Mouse (Mus musculus): ENCODE measurements around the gene Slc38a9. TPM values are rescaled to one million over a fixed set of nuclear protein-coding genes. Genes with fewer than 3 reads are reported as not detected.
"Not testable (repeated sequence)": the region's sequence is repeated elsewhere in the genome, so short reads cannot be mapped to it uniquely, and the experiment has no call there.

Gene Slc38a9
- total RNA-seq, 1 experiment from 2014 or later = 18.6 TPM

DNA sequence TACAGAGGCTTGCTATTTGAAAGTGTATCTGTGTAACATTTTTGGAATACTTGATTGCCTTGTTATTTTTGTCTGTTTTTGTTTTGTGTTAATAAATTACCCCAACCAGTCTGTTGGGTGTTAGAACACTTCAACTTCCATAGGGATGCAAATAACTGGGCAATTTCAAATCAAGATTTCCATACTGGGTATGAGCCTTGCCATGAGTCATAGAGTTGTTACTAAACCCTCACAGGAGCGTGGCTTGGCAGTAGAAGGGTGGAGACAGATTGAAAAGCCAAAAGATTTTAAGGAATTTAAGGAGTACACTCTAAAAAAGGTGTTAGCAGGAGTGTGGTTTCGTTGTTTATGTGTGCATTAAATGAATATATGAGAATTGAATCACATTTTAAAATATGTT, 22.8 kb downstream of the Slc38a9 start:
- DNase-seq = no peak

DNA sequence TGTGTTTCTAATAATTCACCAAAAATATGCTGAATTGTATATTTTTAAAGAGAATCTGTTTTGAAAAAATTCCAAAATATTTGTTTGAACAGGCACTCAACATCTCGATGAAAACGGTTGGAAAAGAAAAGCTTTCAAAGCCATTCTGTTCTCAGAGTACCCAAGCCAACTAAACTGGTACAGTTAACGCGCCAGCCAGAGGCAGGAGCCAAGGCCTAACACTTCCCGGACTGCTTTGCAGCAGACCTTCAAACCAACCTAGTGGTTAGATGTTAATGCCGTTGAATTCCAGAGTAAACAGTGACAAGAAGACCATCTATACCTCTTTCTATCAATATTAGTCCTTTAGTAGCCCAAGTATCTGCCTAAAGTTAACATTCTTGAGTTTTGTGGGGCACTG, 23.4 kb downstream of the Slc38a9 start:
- DNase-seq = no peak

DNA sequence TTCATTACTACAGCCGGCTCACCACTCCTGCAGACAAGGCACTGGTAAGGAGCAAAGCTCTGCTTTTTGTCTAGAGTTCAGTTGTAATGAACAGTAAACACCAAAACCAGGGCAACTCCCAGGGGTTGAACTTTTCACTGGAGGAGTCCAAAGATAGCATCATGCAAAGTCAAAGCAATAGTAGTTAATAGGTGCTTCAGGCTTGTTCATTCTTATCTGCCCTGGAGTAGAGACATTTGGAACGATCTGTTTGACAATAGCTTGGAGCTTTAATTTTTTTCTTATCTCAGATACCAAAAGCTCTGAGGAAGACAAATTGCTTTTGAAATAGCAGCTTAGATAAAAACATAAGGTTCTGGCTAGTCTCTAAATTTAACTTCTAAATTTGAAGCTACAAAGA, 25.6 kb downstream of the Slc38a9 start:
- no peak for DNase-seq

DNA sequence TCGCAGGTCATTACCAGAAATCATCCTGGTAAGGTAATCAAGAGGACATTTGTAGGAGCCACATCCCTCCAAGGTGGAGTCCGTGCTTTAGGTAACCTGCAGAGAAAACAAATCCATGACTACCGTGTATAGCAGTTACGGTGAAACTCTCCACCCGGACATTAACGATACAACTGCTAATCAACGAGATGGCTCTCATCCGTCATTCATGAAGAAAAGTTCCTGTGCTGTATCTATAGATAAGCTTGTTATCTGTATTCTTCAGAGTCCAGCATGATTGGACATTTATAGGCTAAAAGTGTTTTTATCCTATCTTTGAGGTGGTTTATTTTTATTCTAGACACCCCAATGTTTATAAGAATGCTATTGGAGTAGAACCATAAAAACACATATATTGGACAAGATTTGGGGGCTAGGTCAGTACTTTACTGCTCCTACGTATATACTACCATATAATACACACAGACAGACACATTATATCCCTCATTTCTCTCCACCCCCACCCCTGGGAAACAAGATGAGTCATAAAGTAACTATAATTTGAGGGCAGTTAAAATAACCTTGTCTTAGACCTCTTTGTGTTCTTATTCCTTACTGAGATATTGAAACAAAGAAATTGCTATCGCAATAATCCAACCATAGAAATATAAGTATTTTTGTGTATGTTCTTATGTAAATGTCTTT, 32.5 kb downstream of the Slc38a9 start:
- DNase-seq = no peak

DNA sequence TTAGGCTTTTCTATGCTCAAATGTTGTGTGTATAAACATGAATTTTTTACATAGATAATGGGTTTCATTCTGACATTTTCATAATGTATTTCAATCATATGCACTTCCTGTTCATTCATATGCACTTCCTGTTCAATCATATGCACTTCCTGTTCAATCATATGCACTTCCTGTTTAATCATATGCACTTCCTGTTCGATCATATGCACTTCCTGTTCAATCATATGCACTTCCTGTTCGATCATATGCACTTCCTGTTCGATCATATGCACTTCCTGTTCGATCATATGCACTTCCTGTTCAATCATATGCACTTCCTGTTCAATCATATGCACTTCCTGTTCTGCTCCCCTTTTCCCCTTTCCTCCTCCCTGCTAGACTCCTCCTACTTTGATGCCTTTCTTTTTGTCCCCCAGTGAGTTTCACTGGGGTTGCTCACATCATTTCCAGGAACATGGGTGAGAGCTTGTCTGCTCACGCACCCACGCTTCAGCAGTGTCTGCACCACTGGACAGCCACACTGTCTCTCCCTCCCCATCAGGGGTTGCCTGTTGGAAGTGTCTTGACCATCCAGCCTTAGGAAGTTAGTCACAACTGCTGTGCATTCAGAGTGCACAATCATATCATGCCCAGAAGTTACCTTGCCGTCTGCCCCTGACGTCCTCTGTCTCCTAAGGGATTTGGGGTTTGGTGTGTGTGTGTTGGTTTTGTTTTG, 35.1 kb downstream of the Slc38a9 start:
- DNase-seq = no peak

DNA sequence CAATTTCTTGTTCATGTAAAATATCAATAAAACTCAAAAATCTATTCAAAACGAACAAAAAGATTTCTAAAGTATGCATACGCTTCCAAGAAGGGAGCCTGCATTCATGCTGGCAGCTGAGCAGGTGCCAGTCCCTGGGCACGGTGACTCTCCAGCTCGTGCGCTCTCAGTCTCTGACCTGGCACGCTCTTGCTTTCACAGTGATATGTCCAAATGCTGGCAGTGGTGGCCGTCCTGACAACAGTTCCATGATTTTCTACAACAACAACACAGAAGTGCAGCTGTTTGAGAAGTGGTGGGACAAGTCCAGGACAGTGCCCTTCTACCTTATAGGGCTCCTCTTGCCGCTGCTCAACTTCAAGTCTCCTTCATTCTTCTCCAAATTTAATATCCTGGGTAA, 40.7 kb downstream of the Slc38a9 start:
- no peak for DNase-seq

DNA sequence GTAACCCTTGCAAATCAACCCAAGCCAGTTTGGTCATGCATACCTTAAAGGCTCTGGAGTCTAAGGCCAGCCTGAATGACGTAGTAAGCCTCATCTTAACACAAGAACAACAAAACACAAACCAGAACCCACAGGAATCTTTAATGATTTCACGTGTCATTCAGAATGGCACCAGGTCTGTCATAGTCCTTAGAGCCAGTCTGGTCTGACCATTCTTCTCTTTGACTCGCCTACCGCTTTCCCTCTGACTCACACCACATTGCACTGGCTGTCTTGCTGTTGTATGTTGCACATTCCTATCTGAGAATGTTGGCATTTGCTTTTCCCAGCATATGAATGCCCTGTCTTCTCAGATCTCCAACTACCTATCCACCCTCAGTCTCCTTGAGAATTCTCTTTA, 45.8 kb downstream of the Slc38a9 start:
- DNase-seq = no peak

DNA sequence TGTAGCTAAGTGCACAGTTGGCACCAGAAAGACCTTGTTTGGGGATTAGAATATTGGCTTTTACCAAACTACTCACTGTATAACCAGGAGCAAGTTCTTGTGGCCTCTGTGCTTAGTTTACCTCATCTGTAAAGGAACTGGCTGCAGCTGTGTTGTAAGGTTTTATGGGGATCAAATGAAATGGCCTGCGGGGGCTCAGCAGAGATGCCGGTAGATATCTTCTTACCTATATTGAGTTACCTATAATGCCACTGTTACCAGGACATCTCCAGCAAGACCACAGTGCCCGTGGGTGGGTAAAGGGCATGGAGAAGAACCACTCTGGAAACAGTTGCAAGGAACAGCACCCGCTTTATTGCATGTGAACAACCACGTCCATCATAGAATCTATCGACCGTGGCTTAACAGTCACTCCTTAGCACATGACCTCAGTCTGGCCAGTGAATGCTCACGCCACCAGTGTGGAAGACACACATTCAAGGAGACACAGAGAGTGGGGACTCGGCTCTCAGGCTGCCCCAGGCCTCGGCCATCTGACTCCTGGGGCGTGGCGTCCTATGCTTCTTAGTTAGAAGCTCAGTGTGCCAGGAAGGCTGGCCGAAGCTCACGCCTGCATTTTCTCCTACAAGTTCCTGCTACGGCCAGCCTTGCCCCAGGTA, 59.7 kb downstream of the Slc38a9 start:
- DNase-seq = no peak

DNA sequence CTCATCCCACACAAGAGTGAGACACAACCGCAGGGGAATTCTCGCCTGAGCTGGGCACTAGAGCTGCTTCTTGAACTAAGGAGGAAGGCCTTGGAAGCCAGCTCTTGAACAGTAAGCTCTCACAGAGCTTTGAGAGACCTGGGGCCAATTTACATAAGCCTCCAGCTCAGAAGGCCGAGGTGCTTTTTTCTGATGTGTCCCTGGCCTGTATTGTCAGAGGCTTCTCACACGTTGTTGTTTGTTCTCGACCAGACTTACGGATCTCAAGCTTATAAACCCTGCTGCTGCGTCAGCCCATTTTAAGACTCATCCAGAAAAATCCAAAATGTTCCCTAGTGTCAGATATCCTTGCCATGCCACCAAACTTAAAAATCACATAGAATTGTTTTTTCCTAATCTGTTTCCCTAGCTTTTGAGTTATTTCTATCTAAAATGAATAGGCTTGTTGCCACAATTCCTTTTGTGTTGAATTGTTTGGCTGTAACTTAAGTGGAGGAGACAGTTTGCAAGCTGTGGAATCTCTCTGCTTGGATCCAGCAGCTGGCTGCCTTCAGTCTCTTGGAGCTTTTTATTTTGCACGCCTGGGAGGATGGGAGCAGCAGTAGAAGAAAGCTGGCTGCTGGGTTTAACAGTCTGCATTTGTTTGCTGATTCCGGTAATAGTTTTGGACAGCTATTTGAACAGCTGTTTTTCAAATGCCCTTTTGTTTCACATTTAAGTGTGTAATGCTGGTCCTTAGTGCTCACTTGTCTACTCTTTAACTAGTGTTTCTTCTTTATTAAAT, 61.6 kb downstream of the Slc38a9 start:
- peak; percentile 20 for DNase-seq

DNA sequence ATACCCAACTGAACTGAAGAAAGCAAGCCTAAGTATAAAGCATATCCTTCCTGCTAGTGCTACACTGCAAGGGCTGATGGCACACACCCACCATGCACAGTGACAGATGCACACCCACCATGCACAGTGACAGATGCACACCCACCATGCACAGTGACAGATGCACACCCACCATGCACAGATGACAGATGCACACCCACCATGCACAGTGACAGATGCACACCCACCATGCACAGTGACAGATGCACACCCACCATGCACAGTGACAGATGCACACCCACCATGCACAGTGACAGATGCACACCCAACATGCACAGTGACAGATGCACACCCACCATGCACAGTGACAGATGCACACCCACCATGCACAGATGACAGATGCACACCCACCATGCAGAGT, 63.7 kb downstream of the Slc38a9 start:
- not testable (repeated sequence) for DNase-seq

DNA sequence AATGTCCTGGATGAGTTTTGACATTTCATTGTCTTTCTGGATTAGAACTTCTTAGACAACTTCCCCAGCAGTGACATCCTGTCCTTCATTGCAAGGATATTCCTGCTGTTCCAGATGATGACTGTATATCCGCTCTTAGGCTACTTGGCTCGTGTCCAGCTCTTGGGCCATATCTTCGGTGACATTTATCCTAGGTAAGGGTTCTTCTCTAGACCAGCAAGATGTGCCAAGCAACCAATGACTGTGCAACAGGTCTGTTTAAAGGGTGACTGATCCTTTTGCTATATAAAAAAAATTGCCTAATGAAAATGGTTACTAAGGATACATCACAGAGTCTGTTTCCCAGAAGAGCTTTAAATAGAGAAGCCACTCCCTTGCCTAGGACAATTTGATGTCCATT, 65.5 kb downstream of the Slc38a9 start:
- DNase-seq = peak; percentile 75

DNA sequence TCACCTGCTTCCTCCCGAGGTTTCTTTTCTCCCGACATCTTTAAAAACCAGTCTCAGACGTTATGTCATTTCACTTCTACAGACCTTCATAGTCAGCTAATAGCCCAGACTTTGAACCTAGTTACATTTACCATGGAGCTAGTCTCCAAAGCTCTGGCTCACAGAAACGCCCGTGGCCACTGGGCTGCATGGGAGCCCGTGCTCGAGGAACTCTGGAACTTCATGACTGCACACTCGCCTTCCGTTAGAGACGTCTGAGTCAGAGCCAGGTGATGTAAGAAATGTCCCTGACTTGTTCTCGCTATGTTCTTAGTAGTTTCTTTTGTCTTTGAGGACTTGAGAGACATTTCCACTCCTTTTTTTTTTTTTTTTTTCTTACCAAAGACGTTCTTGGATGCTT, 72.8 kb downstream of the Slc38a9 start:
- DNase-seq = no peak

DNA sequence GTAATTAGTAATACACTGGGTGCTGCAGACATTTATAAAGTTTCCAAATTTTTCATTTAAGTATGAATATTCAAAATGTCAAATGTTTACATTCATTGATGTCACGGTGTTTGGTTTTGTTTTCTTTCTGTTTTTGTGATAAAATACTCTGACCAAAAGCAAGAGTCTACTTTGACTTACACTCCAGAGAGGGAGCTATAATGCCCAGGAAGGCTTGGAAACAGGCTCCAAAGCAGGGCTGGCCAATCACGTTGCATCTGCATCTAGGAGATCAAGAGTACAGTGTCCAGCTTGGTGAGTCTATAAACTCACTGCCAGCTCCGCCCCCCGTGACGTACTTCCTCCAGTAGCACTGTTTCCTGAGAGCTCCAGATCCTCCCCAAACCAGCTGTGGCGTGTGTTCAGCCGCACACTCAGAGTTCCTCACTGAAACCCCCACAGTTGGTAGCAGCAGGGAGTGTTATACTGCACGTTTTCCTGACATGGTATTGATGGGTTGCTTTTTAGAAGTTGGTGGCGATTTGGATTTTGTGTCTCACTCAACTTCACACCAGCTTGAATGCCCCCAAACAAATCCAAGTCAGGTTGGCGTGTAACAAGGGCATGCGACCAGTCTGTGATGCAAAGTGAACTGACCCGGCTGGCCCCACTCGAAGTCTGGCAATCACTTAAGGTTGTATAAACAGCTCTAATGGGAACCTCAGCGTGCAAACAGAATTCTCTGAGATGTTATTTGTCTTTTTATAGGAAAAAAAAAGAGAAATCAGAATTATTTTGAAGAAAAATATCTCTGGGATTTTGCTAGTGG, 74.6 kb downstream of the Slc38a9 start:
- DNase-seq = peak; percentile 61

DNA sequence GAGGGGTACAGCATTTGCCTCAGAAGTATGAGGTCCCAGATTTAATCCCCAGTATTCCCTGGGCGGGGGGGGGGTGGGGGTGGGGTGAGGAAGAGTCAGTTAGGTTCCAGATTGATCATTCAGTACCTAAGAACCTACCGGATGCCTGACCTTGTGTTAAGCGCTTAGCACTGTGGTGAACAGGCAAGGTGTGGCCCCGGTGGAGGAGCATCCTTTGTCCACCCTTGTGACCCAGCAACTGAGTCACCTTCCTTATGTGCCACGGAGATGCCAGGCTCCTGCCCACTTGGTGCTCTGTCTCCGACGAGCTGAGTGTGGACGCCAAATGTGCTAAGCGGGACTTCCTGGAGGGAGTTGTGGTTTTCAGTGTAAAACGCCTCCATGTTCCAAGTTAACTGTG, 75.9 kb downstream of the Slc38a9 start:
- DNase-seq = no peak

DNA sequence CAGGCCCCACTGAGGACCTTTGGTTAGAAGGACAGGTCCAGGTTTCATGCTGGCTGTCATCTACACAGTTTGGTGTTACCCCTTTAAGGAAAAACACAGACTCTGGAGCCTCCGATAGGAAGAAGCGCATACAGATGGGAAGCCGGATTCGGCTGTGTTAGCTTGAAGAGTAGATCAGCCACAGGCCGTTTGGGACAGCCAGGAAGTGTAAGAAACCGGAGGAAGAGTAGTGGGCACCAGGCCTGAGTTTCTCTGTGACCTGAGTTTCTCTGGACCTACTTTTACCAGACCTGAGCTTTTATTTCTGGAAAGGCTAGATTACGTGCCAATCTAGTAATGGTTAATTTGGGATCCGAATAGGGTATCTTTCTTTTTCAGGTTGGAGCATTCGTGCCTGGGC, 76.6 kb downstream of the Slc38a9 start:
- no peak for DNase-seq

DNA sequence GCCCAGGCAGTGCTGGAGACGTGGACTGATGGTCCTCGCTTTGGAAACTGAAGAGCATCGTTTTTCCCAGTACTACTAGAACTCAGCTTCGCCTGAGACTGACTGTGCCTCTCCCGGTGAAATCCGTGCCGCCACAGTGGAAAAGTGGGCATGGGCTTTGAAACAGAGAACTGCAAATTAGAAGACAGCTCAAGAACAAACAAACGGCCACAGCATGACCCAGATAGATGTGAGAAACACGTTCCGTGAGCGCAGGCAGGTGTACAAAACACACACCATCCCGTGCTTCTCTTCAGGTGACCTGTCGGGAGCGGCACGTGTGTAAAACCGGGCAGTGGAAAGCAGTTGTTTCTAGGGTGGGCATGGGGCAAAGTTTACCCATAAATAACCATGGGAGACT, 77.5 kb downstream of the Slc38a9 start:
- no peak for DNase-seq

DNA sequence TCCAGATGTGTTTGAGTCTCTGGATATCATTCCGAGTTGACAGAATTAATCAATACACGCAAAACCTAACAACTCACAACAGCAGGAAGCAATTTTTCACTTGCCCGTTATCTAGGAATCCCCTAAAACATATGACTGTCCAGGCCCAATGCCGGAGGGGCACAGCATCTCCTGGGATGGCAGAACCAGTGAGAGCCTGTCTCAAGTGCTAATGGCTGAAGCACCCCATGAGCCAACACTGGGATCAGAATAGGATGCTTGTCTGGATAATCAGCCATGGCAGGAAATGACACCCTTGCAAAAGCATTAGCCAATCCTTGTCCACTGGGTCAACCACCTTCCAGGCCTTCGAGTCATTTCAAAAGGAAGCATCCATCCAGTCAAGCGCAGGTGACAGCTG, 79.5 kb downstream of the Slc38a9 start:
- no peak for DNase-seq

DNA sequence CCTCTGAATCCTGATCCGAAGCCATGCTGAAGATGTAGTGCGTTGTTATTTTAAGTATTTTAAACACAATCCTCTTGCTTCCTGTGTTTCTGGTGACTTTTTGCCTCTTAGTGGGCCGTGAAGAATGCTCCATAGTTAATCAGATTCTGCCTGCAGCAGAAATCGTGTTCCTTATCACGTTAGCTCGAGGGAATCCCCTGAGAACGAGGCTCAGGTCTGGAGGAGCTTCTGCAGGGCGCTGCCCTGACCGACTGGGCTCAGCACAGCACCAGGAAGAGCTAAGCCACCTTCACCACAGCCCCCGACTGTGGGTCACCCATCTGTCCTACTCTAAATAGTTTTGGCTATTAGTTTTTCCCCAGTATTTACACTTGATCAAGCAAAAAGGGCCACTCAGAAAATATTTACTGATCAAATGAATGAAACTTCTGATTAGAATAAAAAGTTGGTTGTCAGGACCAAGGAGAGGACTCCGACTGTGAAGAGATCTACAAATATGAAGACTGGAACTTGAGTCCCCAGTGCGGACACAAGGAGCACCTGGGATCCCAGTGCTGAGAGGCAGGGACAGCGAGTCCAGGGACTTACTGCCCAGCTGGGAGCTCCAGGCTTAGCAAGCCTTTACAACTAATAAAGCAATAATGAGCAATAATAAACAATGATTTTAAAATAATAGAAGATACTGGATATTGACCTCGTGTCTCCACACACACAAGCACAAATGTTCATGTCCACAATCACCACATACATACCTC, 81.7 kb downstream of the Slc38a9 start:
- DNase-seq = no peak

DNA sequence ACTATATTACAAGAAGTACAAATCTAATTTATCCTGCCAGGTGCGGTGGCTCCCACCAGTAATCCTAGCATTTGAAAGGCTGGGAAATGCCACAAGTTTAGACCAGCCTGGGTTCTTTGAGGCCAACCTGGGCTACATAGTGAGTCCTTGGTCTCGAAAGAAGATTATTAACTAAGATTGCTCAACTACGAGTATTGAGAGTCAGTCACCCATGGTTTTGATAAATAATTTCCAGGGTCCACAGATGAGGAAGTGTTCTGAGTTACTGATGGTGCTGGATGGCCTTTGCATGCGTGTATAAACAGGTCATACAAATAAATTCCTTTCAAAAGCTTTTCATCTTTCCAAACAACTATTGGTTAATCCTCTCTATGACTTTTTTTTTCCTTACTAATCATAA, 83.1 kb downstream of the Slc38a9 start:
- DNase-seq = no peak

DNA sequence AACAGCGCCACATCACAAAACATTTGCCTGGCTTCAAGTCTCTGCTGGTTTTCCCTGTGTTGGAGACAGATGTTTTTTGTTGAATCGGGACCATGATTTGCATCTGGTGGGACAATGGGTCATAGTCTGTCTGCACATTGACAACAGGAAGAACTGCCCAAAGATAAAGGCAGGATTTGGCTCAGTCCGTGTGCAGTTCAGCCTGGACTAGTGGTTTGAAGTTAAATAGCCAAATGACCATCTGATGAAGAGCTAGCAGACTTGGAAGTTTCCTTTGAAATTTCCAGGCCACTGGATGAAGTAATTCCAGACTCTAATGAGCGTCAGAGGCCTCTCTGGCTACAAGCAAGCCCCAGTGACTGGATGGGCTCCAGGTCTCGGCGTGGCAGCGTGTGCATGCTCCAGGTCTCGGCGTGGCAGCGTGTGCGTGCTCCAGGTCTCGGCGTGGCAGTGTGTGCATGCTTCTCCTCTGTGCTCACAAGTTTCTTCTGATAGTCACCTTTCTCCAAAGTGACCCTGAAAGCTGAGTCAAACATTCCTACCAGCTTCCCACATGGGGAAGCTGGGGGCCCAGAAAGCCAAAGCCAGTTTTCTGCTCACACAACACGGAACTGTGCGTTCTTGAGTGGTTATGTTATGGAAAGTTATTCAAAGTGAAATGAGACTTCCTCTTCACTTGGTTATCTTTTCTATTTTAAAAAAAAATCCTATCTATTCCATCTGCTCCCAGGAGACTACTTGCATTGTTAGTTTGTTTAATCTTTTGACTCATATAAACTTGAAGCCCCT, 83.7 kb downstream of the Slc38a9 start:
- DNase-seq = no peak

All from adrenal gland, postnatal 14 days (tissue).